In genomic region chr15:83499211-83499755, GRCm38 (mm10) we compare ENCODE assay signal across 13 mouse cellular contexts. TPM values are rescaled to one million over a fixed set of nuclear protein-coding genes. Genes with fewer than 3 reads are reported as not detected.
"Had no signal": no experiment of that assay in that cellular context is flagged by ENCODE, and none has a peak within 500 bp of the region (broad histone marks: within the 10 kb centered on the region; RNA-seq: fewer than 3 reads in every experiment).

No protein-coding gene starts in this region.

- H3K9ac ChIP-seq: limb, embryonic 12.5 days; liver, embryonic 14.5 days; midbrain, embryonic 13.5 days; stomach, embryonic 15.5 days had no signal

- H3K4me1 ChIP-seq: limb, embryonic 12.5 days; midbrain, embryonic 13.5 days; stomach, embryonic 15.5 days had no signal

- DNase-seq: kidney, adult 11 months; kidney, adult 9 months; kidney, postnatal 10 days; liver; right cerebral cortex, postnatal 14 days; thymus, postnatal 36 days had no signal

- H3K9me3 ChIP-seq: limb, embryonic 12.5 days; midbrain, embryonic 13.5 days; stomach, embryonic 15.5 days had no signal

- H3K27me3 ChIP-seq: limb, embryonic 12.5 days; midbrain, embryonic 13.5 days; stomach, embryonic 15.5 days had no signal

- ATAC-seq: midbrain, embryonic 13.5 days had no signal

- H3K27ac ChIP-seq: left cerebral cortex, adult 2 months; limb, embryonic 12.5 days; liver, embryonic 14.5 days; macrophage; midbrain, embryonic 13.5 days; stomach, embryonic 15.5 days had no signal

- H3K4me2 ChIP-seq: limb, embryonic 12.5 days; midbrain, embryonic 13.5 days; stomach, embryonic 15.5 days had no signal

- H3K4me3 ChIP-seq: left cerebral cortex, adult 2 months; limb, embryonic 12.5 days; megakaryocyte, embryonic 14.5 days; midbrain, embryonic 13.5 days; stomach, embryonic 15.5 days had no signal

RNA-seq across cellular contexts. Expression of gene Bik, which starts 27.4 kb away (rescaled TPM):
- polyA plus RNA-seq: macrophage had no signal
